Mouse (Mus musculus): Measurements from ENCODE around the gene B3gat2.

Gene B3gat2

DNA sequence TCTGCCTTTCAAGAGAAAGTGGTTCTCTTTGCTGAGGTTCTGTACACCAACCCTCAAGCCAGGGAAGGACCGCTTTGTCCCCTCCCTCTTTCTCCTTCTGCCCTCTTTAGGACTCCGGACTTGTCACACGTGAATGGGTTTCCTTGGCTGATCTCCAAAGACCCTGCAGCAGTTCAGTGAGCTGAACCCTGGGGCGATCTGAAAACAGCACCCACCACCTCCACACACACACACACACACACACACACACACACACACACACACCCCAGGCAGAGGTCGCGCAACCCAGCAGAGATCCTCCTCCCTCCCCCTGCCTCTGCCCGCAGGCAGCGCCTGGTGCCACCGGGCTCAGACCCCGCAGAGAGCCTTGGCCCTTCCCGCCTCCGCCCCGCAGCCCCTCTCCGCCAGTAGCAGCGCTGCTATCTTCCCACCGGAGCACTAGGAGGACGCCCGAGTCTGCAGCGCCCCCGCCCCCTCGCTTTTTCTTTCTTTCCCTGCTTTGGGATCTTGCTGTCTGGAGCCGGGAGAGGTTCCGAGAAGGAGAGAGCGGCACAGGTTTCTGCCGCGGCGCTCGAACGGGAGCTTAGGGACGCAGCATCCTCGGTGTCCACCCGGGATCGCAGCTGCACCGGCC lies at the start of gene B3gat2:
Gene B3gat2, plus strand, starts transcription at position 252 of the 634 bp plus-strand sequence.
- DNase-seq (ENCODE audit: low read depth, low spot score) = peak; percentile 37

DNA sequence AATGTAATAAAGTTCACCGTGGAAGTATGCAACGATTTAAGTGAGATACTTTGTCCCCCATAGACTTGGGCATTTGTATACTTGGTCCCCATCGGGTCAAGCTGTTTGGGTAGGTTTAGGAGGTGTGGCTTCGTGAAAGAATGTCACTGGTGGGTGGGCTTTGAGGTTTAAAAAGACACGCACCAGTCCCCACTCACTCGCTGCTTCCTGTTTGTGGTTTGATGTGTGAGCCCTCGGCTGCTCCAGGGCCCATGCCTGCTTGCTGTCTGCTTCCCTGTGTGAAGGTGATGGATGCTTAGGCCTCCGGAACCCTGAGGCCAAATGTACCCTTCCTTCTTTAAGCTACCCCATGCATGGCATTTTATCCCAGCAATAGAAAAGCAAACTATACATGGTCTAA lies 41.2 kb upstream of the B3gat2 start:
- no peak for DNase-seq (ENCODE audit: low read depth, low spot score)

DNA sequence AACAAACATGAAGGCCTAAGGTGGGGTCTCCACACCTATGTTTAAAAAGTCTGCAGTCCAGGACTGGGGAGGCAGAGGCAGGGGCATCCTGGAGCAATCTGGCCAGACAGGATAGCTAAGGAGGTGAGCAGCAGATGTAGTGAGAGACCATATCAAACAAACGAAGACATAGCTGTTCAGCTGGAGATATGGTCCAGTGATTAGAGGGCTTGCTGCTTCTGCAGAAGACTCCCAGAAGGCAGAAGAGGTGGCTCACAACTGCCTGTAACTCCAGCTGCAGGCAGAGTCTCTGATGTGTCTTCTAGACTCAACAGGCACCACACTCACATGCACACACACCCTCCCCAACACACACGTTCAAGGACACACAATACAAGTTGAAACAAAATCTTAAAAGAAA lies 40.5 kb upstream of the B3gat2 start:
- DNase-seq (ENCODE audit: low read depth, low spot score) = no peak

DNA sequence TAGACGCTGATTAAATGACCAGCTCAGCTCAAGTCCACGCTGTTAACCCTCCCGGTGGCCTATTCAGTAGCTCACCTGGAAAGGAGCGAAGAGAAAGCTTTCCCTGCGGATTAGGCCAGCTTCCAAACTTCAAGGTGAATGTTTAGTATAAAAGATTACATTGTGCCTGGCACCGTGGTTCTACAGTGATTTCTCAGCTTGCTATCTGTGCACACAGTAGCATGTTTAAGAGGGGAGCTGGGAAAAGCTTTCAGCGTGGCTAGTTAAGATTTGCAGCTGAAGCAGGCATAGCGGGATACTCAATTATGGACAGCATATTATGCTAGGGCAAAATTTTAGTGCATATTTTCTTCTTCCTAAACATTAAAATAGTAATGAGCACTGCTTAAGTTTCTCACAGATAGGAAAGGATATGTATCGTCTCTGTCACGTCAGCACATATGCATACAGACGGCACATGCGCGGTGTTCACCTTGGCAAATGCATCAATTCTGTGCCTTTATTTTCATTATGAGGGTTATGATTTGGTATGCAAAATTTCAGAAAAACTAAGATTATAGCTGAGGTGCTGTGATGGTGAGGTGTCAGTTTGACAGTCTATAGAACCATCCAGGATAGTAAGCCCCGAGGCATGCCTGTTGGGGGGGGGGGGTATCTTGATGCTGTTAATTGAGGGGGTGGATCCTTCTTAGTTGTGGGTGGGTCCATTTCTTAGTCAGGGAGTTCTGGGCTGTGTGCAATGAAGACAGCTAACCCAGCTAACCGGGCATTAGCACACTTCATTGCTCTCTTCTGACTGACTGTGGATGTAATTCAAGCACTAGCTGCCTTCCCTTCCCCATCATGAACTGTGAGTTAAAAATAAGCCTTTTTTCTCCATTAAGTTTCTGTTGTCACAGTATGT lies 38.8 kb upstream of the B3gat2 start:
- no peak for DNase-seq (ENCODE audit: low read depth, low spot score)

DNA sequence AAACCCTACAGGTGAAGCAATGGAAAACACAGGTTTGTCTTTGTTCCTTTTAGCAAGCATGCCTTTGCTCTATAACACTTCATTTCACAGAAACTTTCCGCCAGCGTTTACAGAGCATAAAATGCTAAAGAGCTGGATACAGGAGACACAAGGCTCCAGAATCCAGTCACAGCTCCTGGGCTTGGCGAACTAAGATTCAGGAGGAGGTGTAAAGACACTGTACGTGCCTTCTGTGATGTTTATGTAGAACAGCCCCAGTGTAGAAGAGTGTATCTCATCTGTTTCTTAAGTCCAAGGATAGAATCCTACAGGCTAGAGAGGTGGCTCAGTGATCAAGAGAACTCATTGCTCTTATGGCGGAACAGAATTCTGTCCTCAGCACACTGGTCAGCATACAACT lies 30.2 kb upstream of the B3gat2 start:
- DNase-seq (ENCODE audit: low read depth, low spot score) = no peak

DNA sequence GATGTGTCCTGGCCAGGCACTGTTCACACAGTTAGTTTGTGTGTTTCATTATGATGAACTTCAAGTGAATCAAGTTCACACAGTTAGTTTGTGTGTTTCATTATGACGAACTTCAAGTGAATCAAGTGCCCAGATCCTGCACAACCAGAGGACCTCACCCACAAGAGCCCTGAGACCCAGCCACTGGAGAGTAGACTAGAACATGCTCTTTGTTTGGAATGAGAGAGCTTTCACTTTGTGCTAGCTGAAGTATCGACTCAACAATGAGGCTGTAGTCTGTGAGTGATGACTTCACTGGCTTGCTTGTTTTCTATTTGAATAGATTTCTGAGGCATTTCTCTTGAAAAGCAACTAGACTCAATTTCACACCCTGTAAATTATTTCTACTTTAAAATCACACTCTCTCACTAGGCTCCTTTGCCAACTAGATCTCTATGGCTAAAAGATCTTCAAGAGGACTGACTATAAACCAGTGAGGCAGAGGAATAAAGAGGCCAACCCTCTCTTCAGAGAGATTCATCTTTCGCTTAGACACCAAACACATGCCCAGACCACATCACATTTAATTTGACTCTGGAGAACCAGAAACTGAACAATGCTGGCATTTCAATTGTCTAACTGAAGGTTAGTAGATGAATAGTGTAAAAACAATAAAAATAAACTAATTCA lies 10.6 kb upstream of the B3gat2 start:
- no peak for DNase-seq (ENCODE audit: low read depth, low spot score)

DNA sequence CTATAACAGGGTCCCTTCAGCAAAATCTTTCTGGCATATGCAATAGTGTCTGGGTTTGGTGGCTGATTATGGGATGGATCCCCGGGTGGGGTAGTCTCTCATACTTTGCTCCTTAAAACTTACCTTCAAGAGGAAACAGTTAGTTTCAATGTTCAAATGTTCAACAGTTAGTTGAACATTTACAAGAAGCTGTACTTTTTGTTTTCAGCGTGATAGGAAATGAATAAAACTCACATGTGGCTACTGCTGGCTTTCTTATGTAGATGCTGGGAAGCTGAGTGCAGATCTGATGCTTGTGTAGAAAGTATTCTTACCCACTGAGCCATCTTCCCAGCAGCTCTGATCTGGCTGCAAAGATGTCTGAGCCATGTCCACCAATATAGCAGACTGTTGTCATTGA lies 8.5 kb upstream of the B3gat2 start:
- DNase-seq (ENCODE audit: low read depth, low spot score) = no peak

DNA sequence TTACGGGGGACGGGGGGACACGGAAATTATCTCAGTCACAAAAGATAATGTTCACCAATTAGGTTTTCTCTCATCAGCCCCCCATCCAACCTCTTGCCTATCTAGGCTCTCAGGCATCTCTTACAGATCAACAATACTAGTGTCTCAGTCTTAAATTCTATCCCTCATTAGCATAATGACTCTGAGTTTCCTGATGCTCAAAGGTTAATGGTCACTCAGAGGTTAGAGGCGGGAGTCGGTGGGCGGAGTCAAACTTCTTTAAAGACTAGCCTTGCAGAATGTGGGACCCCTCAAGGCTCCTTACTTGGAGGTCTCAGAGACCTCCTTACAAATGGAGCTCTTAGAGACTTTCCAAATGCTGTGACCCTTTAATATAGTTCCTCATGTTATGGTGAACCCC lies 8.0 kb upstream of the B3gat2 start:
- no peak for DNase-seq (ENCODE audit: low read depth, low spot score)

DNA sequence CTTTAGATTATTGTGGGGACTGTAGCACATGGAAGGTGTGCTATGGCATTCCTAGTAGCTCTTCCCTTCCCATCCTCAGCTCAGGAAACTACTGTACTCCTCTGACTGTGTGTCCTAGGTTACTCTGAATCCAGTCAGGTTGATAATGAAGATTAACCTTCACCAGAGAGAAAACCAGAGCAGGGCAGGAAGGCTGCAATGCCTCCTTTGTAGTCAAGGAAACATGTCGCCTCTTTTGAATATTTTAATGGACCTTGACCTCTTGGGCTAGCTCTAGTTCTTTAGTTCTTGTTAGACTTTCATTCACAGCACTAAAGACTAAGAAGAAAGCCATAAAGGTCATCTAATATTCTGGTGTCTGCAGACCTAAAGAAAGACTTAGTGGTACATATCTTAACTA lies 7.2 kb upstream of the B3gat2 start:
- DNase-seq (ENCODE audit: low read depth, low spot score) = no peak

DNA sequence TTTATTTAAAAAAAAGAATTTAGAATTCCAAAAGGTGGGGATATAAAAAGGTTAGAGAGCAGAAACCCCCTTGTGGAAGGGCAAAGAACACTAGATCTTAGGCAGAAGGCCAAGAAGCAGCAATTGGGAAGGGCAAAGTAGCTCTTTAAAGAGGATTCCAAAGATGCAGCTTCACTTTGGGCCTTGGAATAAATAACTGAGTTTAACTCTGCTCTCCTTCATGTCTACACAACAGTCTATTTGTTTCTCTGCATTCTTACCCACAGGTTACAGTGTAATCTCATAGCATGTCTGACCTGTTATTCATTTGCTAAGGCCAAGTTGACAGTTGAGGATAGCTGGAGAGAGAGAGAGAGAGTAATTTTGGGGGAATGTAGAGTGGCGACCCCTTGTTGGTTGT lies 6.6 kb upstream of the B3gat2 start:
- no peak for DNase-seq (ENCODE audit: low read depth, low spot score)

DNA sequence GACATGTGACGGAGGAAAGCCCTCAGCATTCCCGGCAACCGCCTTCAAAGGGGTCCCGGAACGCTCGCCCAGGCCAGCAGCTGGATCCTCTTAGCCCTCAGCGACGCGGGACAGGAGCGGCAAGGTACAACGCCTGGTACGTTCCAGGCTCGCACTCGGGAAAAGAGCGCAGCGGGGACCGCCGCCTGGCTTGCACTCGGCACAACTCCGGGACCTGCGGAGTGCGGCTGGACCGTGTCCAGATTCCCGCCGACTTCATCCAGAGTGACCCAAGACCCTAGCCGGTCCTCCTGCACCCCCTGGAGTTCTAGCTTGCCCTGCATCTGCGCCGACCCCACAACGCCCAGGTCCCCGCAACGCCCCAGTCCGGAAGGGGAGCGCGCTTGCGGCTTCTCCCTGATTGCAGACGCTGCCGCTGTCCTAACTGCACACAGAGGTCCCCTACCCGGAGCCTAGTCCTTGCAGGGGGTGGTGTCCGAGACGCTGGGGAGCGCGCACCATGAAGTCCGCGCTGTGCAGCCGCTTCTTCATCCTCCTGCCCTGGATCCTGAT lies 659 bp downstream of the B3gat2 start:
- DNase-seq (ENCODE audit: low read depth, low spot score) = peak; percentile 20

DNA sequence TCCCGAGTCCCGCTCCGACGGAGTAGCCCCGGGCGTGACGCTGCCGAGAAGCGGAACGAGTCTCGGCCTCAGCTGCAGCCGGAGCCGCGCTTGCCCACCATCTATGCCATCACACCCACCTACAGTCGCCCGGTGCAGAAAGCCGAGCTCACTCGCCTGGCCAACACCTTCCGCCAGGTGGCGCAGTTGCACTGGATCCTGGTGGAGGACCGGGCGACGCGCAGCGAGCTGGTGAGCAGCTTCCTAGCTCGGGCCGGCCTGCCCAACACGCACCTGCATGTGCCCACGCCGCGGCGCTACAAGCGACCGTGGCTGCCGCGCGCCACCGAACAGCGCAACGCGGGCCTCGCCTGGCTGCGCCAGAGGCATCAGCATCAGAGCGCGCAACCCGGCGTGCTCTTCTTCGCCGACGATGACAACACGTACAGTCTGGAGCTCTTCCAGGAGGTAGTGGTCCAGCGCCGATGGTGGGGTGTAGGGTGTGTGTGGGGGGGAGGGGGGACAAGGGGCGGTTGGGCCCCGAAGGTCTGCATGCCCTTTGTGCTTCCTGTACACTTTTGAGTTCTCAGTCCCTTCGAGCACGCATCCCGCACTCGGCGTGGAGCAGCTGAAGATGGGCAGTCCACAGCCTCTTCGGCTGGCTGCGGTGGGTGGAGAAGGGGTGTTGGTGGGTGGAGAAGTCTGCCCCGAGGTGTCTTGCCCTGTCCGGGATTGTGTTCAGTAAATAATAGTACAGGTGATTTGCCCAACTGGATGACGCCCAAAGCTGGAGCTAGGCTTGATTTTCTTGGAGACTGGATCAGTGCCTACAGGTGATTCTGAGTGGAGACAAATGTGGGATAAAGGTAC lies 1.5 kb downstream of the B3gat2 start:
- DNase-seq (ENCODE audit: low read depth, low spot score) = peak; percentile 91

DNA sequence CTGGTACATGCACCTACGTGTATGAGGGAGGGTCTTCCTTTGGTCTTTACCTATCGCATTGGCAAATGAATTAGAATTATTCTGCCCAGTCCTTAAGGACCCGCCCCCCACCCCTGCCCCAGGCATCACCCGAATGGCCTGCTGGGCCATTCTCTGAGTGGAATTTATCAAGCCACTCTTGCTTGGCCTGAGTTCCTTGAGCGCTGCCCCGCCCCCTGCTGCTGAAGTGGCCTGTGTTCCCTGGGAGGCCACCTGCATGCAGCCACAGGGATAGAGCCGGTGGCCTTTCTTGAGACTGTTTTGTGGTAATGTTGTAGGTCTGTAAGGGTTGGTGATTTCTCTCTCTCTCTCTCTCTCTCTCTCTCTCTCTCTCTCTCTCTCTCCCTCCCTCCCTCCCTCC lies 2.2 kb downstream of the B3gat2 start:
- peak; percentile 13 for DNase-seq (ENCODE audit: low read depth, low spot score)

DNA sequence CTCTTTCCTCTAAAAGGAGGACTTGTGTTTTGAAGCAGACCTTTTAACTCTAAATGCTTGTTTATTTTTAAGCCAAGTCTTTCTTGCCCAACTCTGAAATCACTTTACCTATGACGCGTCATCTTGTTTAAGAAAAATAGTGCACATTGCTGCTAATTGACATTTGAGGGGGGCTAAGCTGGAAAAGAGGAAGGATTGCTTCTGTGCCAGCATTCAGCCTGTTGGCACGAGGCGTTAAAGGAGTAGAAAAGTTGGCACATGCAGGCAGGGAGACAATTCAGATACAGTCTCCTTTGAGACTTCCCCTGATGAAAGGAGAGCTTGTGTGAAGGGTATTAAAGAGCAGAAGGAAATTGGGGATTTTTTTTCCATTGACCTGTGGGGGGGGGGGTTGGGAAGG lies 3.2 kb downstream of the B3gat2 start:
- no peak for DNase-seq (ENCODE audit: low read depth, low spot score)

DNA sequence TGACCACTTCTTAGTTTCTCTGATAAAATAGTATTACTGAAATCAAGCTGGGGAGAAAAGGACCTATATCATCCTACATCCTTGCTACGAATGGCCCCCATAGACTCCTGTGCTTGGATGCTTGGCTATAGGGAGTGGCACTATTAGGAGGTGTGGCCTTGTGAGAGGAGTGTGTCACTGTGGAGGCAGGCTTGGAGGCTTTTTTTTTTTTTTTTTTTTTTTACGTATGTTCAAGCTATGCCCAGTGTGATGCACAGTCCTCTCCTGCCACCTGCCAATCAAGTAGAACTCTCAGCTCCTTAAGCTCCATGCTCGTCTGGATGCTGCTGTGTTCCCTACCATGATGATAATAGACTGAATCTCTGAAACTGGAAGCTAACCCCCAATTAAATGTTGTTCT lies 11.5 kb downstream of the B3gat2 start:
- no peak for DNase-seq (ENCODE audit: low read depth, low spot score)

DNA sequence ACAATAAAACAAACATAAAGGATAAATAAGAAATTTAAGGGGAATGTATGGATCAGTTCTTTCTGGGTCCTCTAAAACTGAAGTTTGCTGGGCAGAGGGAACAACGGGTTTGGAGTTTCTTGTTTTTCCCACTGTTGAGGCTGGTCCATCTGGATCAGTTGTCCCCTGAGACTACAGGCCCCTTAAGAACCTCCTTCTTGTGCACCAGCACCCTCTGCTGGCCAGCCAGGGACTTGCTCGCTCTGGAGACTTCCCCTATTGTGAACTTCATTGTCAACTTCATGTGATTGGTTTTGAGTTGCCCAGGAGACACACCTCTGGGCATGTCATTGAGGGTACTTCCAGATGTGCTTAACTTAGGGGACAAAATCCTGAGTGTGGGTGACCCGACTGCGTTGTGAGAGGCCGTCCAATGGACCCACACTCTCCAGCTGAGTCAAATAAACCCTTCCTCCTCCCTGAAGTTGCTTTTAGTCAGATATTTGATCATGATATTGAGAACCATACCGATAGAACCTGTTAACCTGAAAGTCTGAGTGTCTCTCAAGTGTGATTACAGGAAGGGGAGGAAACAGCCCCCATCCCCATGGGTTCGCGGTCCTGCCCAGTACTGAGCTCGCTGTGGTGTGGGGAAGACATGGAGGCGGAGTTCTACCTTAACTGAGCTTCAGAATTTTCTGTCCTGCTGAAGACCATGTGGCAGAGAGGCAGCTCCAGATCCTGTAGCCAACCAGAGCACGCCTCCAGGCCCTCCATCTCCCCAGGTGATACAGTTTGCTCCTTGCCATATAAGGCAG lies 31.4 kb downstream of the B3gat2 start:
- DNase-seq (ENCODE audit: low read depth, low spot score) = peak; percentile 64

DNA sequence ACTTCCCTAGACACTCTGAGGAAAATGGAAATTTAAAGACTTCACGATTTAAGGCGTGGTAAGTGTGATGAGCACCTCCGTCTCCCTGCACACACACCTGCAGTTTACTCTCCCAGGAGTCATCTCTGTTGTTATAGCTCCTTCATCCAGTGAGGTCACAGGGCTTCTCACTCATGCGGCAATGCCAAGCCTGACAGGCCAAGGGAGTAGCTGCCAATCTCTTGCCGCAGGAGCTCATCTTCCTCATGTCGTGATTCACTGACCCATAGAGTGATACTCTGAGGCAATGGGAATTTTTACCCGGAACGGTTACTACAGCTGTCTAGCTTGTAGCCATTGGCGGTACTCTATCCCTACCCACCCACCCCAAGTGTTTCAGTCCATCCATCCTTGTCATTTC lies 36.8 kb downstream of the B3gat2 start:
- no peak for DNase-seq (ENCODE audit: low read depth, low spot score)

DNA sequence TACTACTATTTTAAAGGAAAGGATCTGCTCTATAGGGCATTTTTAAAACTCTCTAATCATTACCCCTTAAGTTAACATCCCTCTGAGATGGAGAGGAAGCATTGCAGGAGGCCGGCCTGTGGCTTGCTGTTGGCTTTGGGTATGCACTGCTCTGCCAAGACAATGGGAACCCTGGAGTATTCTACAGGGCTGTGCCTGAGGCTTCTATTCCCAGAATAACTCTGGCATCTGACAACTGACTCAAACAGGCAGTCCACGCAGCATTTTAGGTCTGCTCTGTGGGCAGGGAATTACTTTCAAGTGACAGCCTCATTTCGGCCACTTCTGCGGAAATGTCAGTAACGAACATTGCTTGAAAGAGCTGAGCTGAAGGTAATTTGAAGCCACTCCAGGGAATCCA lies 60.1 kb downstream of the B3gat2 start:
- no peak for DNase-seq (ENCODE audit: low read depth, low spot score)

DNA sequence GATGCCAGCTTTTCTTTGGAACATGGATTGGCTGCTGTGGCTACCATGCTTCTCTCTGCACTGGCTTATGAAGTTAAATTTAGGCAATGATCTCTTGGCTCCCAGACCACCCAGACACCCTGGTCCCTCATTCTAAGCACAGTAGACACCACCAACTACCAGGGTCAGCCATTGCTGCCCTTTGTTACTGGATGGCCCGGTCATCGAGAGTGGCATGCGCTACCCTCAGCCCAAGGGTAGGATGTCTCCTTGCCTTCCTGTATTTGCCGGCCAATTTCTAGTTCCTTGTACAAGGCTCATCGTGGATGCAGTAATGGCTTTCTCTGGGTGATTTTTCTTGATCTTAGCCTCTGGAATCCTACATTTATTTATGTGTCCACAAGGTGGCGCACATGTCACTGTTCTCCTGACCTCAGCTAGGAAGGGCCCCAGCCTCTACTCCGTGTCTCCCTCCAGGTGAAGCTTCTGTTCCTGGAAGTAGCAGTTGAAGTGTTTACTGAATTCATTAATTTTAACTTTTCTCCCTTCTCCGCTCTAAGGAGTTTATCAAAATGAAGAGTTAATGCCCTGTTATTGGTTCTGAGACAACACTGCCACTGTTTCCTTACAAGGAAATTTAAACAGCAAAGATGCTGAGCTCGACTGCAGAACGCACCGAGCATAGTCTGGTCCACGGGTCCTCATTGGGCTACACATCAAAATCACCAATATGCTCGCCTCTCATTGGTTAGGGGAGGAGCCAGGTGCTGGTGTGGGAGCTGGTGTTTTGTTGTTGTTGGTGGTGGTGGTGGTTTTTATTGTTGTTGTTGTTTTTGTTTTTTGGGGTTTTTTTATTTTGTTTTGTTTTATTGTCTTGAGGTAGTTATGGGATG lies 65.6 kb downstream of the B3gat2 start:
- DNase-seq (ENCODE audit: low read depth, low spot score) = peak; percentile 49

DNA sequence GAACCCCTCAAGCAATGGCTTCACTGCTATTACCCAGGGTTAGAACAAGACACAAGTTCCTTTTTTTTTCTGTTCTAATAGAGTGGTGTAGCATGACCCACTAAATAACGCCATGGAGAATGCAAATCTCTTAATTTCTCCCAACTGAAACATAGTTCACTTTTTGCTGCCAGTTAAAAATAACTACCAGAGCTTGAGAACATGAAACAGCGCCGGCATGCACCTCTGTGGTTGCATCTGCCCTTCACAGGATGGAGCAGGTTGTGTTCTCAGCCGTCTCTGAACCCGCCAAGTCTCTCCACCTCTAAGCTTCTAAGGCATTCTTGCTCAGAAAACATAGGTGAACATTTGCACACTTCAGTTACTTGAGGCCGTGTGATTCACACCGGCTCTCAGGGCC lies 72.7 kb downstream of the B3gat2 start:
- DNase-seq (ENCODE audit: low read depth, low spot score) = no peak

Measured in embryo, embryonic 11.5 days (tissue).